Mouse (Mus musculus) midbrain, embryonic 12.5 days (tissue): ENCODE results near the gene Maco1. TPM values are rescaled to one million over a fixed set of nuclear protein-coding genes. Genes with fewer than 3 reads are reported as not detected.
"Not testable (repeated sequence)": the region's sequence is repeated elsewhere in the genome, so short reads cannot be mapped to it uniquely, and the experiment has no call there.

ENCODE experiments used
- ATAC-seq: fragments of 200-750 bp; cut with Nextera tagmentation; 2 replicates; pipeline ENCODE4 v1.8.0; 2017; ENCODE audit warnings: low read depth, moderate TSS enrichment, moderate library complexity; ENCODE audit not compliant: low FRiP score
- H3K27ac ChIP-seq: fragments of 300-500 bp; sonication (generic); replicated peaks from 2 replicates; pipeline ENCODE4 v1.5.1; 2016; ENCODE audit warnings: mild to moderate bottlenecking
- H3K27me3 ChIP-seq: fragments of 300-500 bp; sonication (generic); 2 replicates; pipeline ENCODE4 v1.6.1; 2016; ENCODE audit warnings: mild to moderate bottlenecking
- H3K36me3 ChIP-seq: fragments of 300-500 bp; sonication (generic); 2 replicates; pipeline ENCODE4 v1.6.1; 2016
- H3K4me1 ChIP-seq: fragments of 300-500 bp; sonication (generic); 2 replicates; pipeline ENCODE4 v1.6.1; 2016
- H3K4me2 ChIP-seq: fragments of 300-500 bp; sonication (generic); replicated peaks from 2 replicates; pipeline ENCODE4 v1.6.1; 2016; ENCODE audit warnings: mild to moderate bottlenecking, moderate library complexity
- H3K4me3 ChIP-seq: fragments of 300-500 bp; sonication (generic); 2 replicates; pipeline ENCODE4 v1.5.1; 2016; ENCODE audit warnings: mild to moderate bottlenecking
- H3K9ac ChIP-seq: fragments of 300-500 bp; sonication (generic); replicated peaks from 2 replicates; pipeline ENCODE4 v1.6.1; 2016; ENCODE audit warnings: mild to moderate bottlenecking, moderate library complexity
- H3K9me3 ChIP-seq: fragments of 300-500 bp; sonication (generic); 2 replicates; pipeline ENCODE4 v1.6.1; 2016; ENCODE audit warnings: mild to moderate bottlenecking
- WGBS: fragments of 180-500 bp; shearing (Covaris S2); methylation state at CpG from one replicate; pipeline ENCODE4 v1.1.7; 2016; 5-methylcytosine and 5-hydroxymethylcytosine counted together
- polyA plus RNA-seq: library from polyadenylated mRNA; unstranded; fragments of >200 nt; fragmentation: Nextera tagmentation; extraction: Ambion mirVana; gene quantifications from 2 replicates; pipeline ENCODE4 v1.2.1, GENCODE M21; 2016

The Maco1 gene
- polyA plus RNA-seq, 1 experiment from 2014 or later = 84.7 TPM

DNA sequence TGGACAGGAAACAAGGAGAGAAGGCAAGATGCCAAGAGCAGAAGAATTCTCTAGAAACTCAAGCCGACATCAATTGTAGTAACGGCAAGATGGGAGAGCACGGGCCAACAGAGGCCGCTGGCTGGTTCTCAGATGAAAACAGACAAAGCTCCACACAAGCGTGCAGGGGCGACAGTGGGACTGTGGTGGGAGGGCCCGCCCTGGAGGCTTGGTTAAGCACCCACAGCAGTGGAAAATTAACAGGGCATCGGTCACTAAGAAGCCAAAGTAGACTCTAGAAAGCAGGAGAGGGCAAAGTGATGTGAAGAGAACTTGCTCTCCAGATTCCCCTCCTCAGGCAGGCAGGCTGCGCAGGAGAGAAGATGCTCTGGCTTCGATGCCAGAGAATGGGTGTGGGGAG, 51.0 kb downstream of the Maco1 start:
- Histone ChIP-seq H3K36me3 (peaks cover 64% of the 10 kb centered on the region), H3K27ac (no peak overlapping the region), H3K4me2 (no peak overlapping the region), H3K4me3 (no peak overlapping the region), H3K27me3 (no peaks in the 10 kb centered on the region), H3K9me3 (no peaks in the 10 kb centered on the region), H3K9ac (no peak overlapping the region), H3K4me1 (no peaks in the 10 kb centered on the region)
- no peak for ATAC-seq
- WGBS = 92% methylated on average over 10 of the region's 10 CpGs

DNA sequence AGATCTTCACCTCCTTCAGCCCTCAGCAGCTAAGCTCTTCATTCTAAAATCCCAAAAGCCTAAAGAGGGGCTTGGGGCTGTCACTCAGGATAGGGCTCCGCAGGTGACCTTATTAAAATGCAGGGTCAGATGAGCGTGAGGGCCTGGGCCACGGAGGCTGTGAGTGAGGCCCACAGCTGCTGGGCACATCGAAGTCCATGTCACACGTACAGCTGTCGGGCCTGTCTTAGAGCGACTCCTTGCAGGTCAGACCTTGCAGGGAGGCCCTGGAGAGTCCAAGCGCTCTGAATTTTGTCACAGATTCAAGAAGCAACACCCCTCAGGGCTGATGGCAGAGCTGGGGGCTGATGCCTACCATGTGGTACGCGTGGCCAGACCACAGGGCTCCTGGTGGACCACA, 52.5 kb downstream of the Maco1 start:
- H3K4me3 ChIP-seq = no peak overlapping the region
- H3K27ac ChIP-seq = no peak overlapping the region; the same call in 1 of the 2 replicates
- H3K4me2 ChIP-seq = no peak overlapping the region
- peaks cover 51% of the 10 kb centered on the region for H3K36me3 ChIP-seq
- H3K9me3 ChIP-seq = no peaks in the 10 kb centered on the region
- H3K27me3 ChIP-seq = no peaks in the 10 kb centered on the region
- no peak overlapping the region; the same call in 1 of the 2 replicates for H3K9ac ChIP-seq
- WGBS = 61% methylated on average over 10 of the region's 10 CpGs
- no peak for ATAC-seq
- H3K4me1 ChIP-seq = no peaks in the 10 kb centered on the region

DNA sequence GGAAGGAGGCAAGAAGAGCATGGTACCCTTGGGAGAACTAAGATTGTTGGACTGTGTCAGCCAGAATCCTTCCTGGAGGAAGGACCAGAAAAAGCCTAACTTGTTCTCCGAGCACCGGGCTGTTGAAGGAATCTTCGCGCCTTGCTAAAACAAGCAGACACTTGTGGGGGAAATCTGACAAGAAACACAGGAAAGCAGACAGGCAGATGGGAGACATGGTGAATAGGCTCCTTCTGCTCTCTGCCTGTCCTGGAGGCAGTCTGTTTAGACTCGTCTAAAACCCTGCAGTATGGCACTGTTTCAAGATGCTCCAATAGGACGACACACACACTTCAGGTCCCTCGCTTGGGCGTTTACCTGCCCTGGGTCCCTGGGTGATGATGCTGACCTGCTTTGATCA, 53.0 kb downstream of the Maco1 start:
- Histone ChIP-seq H3K27me3 (no peaks in the 10 kb centered on the region), H3K4me3 (no peak overlapping the region), H3K4me1 (no peaks in the 10 kb centered on the region), H3K9me3 (no peaks in the 10 kb centered on the region), H3K36me3 (peaks cover 45% of the 10 kb centered on the region), H3K27ac (no peak overlapping the region), H3K9ac (no peak overlapping the region), H3K4me2 (no peak overlapping the region)
- WGBS = 79% methylated on average over 8 of the region's 8 CpGs
- no peak for ATAC-seq

DNA sequence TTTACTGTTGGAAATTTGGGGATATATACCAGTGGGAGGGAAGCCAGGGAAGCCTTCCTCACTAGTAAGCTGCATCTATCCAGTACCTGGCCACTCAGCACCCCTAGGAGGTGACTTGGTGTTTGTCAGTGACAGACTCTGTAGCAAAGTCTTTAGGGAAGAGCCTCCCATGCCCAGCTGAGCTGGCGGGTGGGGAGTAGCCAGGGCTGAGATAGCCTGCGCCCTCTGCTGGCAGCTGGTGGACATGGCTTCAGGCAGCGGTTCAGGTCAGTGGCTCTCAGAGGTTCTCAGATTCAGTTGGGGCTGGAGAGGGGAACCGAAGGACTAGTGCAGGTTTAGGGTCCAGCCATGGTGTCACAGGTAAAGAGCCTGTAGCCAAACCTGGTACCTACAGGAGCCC, 53.9 kb downstream of the Maco1 start:
- H3K27ac ChIP-seq = no peak overlapping the region
- H3K4me1 ChIP-seq = no peaks in the 10 kb centered on the region
- ATAC-seq = peak; percentile 30; the same call in 1 of the 2 replicates
- peaks cover 37% of the 10 kb centered on the region for H3K36me3 ChIP-seq
- 7% methylated on average over 4 of the region's 4 CpGs for WGBS
- H3K9me3 ChIP-seq = no peaks in the 10 kb centered on the region
- no peaks in the 10 kb centered on the region for H3K27me3 ChIP-seq
- no peak overlapping the region for H3K4me3 ChIP-seq
- H3K4me2 ChIP-seq = no peak overlapping the region
- no peak overlapping the region for H3K9ac ChIP-seq

DNA sequence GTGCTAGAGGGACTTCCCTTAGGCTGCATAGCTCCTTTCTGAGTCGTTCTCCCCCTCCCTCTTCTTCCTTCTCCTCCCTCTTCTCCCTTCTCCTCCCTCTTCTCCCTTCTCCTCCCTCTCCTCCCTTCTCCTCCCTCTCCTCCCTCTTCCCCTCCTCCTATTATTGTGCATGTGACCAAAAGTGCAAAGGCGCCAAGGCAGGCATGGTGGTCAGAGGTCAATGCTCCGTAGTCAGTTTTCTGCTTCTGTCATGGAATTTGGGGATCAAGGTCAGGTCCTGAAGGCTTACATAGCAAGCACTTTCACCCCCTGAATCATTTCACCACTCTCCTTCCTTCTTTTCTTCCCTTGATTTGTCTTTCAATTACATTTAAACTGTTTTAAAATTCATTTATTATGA, 54.3 kb downstream of the Maco1 start:
- H3K27me3 ChIP-seq = no peaks in the 10 kb centered on the region
- no peak overlapping the region for H3K27ac ChIP-seq
- H3K9ac ChIP-seq = no peak overlapping the region
- H3K36me3 ChIP-seq = peaks cover 33% of the 10 kb centered on the region
- 56% methylated on average over 3 of the region's 3 CpGs for WGBS
- H3K9me3 ChIP-seq = no peaks in the 10 kb centered on the region
- no peak overlapping the region for H3K4me2 ChIP-seq
- no peak for ATAC-seq
- no peaks in the 10 kb centered on the region for H3K4me1 ChIP-seq
- H3K4me3 ChIP-seq = no peak overlapping the region

DNA sequence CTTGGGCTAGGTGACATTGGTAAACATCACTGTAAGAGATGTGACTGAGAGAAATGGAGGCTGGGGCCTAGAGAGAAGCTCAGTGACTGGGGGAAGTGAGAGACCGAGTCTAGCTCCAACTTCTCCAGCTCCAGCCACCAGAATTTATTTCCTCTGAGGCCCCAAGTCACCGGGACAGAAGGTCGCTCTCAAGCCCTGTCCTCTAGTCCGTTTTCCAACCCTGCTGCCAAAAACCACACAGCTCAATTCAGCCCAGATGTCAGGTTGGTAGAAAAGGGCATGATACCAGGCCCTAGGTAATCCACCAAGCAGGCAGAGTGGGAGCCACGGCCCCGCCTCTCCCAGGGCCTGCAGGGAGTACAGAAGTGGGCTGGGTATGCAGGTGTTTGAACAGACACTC, 55.5 kb downstream of the Maco1 start:
- Histone ChIP-seq H3K27me3 (no peaks in the 10 kb centered on the region), H3K4me3 (no peak overlapping the region), H3K27ac (no peak overlapping the region), H3K4me2 (no peak overlapping the region), H3K4me1 (no peaks in the 10 kb centered on the region), H3K9me3 (no peaks in the 10 kb centered on the region), H3K9ac (no peak overlapping the region), H3K36me3 (peaks cover 22% of the 10 kb centered on the region)
- ATAC-seq = no peak
- 72% methylated on average over 6 of the region's 6 CpGs for WGBS

DNA sequence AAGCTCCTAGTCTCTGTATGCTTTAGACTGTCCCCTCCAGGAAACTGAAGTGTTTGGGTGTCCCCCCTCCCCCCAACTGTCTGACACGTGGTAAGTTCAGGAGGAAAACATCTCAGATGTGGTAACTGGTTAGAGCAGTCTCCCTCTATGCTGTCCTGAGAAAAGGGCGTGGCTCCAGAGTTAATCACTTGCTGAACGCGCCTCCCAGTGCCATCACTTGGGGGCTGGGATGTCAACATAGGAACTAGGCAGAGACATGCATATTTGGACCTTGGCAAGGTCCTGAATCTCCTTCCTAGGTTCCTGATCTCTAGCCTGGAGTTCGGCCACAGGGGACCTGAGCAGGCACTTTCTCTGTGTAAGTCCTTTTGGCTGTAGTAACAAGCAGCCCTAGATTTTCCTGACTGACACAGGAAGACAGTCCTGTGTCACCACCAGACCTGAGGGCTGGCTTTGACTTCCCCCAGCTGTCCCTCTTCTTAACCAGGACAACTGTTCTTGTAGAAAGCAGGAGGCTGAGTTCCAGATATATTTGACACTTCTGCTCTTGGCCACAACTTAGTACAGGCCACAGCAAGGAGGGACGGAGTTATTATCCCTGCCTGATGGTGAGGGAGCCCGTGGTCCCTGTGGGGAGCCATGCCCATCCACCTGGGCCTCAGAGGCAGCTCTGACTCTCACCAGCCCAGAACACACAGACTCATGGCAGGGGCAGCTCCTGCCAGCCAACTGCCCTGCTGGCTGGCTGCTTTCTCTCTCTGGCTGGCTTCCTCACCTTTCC, 56.4 kb downstream of the Maco1 start:
- Histone ChIP-seq H3K27ac (no peak overlapping the region), H3K4me3 (no peak overlapping the region), H3K9me3 (no peaks in the 10 kb centered on the region), H3K27me3 (no peaks in the 10 kb centered on the region), H3K4me2 (no peak overlapping the region), H3K9ac (no peak overlapping the region), H3K36me3 (peaks cover 14% of the 10 kb centered on the region), H3K4me1 (no peaks in the 10 kb centered on the region)
- ATAC-seq = no peak
- 31% methylated on average over 7 of the region's 7 CpGs for WGBS

DNA sequence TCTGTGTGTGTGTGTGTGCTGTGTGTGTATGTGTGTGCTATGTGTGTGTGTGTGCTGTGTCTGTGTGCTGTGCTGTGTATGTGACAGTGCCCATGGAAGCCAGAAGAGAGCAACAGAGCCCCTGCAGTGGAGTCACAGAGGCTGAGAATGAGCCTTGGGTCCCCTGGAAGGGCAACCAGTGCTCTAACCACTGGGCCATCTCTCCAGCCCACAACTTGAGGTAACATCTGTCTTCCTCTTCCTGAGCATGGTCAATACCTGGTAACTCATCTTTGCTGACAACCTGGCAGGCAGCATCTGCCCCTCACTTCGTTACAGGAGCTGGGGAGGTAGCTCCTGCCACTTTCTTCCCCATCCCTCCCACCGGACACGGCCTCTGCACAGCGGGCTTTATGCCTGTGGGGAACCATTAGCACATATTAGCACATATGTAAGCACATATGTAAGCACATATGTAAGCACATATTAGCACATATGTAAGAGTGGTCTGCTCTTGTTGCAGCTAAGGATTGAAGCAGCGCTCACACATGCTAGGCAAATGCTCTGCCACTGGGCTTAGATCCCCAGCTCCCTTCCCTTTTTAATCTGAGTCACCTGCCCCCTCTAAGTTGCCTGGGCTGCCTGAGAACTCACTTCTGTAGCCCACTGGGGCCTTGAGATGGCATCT, 57.2 kb downstream of the Maco1 start:
- Histone ChIP-seq H3K27ac (no peak overlapping the region), H3K36me3 (peaks cover 6% of the 10 kb centered on the region), H3K4me3 (no peak overlapping the region), H3K4me2 (no peak overlapping the region), H3K4me1 (no peaks in the 10 kb centered on the region), H3K9me3 (no peaks in the 10 kb centered on the region), H3K9ac (no peak overlapping the region), H3K27me3 (no peaks in the 10 kb centered on the region)
- ATAC-seq = no peak
- 83% methylated on average over 5 of the region's 5 CpGs for WGBS

DNA sequence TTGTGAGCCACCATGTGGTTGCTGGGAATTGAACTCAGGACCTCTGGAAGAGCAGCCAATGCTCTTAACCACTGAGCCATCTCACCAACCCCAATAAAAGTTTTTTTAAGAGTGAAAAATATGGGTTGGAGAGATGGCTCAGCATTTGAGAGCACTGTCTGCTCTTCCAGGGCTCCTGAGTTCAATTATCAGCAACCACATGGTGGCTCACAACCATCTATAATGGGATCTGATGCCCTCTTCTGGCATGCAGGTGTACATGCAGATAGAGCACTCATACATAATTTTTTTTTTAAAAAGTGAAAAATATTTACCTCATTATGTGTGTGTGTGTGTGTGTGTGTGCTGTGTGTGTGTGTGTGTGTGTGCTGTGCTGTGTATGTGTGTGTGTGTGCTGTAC, 58.2 kb downstream of the Maco1 start:
- not testable (repeated sequence) for H3K36me3 ChIP-seq, ATAC-seq, H3K27me3 ChIP-seq, H3K9me3 ChIP-seq, H3K4me2 ChIP-seq, H3K4me3 ChIP-seq, H3K27ac ChIP-seq, H3K9ac ChIP-seq, H3K4me1 ChIP-seq

DNA sequence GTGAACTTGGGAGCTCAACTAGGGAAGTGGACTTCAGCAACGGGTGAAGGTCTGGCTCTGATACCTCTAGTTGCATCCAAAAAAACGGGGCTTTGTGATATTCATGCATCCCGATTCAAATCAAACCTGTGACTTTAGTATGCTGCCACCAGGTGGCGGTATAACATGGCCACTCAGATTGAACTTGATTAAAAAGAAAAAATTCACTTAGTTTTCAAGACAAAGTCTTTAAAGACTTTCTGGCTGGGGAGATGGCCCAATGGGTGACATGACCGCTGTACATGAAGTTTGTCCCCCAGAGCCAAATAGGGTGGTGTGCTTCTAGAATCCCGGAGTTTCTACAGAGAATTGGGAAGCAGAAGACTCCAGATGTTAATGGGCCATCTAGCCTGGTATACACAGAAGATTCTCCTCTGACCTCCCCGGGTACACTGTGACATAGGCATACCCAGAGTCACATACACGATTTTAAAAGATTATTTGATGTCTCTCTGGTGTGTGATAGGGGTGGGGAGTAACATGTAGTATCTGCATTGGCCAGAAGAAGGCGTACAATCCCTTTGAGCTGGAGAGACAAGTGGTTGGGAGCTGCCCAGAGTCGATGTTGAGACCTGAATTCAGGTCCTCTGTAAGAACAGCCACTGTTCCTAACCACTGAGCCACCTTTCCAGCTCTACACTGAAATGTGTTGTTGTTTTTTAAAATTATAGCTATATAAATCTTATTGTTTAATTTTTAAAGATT, 59.8 kb downstream of the Maco1 start:
- Histone ChIP-seq H3K9ac (no peak overlapping the region), H3K36me3 (no peaks in the 10 kb centered on the region), H3K4me3 (no peak overlapping the region), H3K9me3 (no peaks in the 10 kb centered on the region), H3K4me2 (no peak overlapping the region), H3K27me3 (no peaks in the 10 kb centered on the region), H3K4me1 (no peaks in the 10 kb centered on the region), H3K27ac (no peak overlapping the region)
- WGBS = 55% methylated on average over 10 of the region's 10 CpGs
- no peak for ATAC-seq

DNA sequence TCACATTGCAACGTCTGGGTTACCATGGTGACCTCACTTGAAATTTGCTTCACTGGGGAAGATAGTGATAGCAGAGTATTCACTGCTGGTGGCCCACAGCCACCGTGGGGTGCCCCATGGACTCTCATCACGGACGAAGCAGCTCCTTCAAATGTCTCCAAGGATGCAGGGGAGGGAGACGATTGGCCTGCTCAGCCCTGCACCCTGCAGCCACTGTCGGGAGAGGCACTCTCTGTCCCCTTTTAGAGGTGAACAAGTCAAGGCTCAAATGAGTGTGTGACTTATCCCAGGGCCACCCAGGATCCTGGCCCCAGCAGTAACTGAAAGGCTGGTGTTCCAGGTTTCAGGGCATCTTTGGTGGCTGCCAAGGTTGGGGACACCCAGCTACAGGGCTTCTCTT, 61.4 kb downstream of the Maco1 start:
- no peaks in the 10 kb centered on the region for H3K4me1 ChIP-seq
- no peak for ATAC-seq
- WGBS = 54% methylated on average over 6 of the region's 6 CpGs

DNA sequence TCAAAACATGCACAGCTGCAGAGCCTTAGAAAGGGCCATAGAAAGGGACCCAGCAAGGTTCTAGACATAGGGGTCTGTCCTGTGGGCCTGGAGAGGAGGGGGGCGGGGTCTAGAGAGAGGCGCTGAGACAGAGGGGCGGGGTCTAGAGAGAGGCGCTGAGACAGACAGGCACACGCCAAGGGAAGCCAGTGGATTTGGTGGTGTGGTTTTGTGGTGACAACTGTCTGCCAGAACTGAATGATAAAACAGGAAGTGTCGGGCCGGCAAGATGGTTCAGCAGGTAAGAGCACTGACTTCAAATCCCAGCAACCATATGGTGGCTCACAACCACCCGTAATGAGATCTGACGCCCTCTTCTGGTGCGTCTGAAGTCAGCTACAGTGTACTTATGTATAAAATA, 66.2 kb downstream of the Maco1 start:
- Histone ChIP-seq H3K27me3 (no peaks in the 10 kb centered on the region), H3K4me2 (no peak overlapping the region), H3K27ac (no peak overlapping the region), H3K36me3 (no peaks in the 10 kb centered on the region), H3K4me1 (no peaks in the 10 kb centered on the region), H3K4me3 (no peak overlapping the region), H3K9me3 (no peaks in the 10 kb centered on the region), H3K9ac (no peak overlapping the region)
- 31% methylated on average over 10 of the region's 10 CpGs for WGBS
- 0 out of 2 replicates have a peak, but pooled peaks have one; percentile 34 for ATAC-seq

More for the DNA sequence above, 61.4 kb downstream of the Maco1 start:
- Histone ChIP-seq H3K27ac (no peak overlapping the region), H3K27me3 (no peaks in the 10 kb centered on the region), H3K4me3 (no peak overlapping the region), H3K36me3 (no peaks in the 10 kb centered on the region), H3K9ac (no peak overlapping the region), H3K9me3 (no peaks in the 10 kb centered on the region), H3K4me2 (no peak overlapping the region)
